Mouse (Mus musculus) gastrocnemius, adult 8-10 months (tissue): ENCODE results near the gene Tada3. TPM values are rescaled to one million over a fixed set of nuclear protein-coding genes. Genes with fewer than 3 reads are reported as not detected.

Experiments used
- DNase-seq, 2 experiments: peaks; one replicate each; pipeline ENCODE4 v3.0.0; 2022; ENCODE audit warnings: low spot score in 2 of 2
- total RNA-seq, 4 experiments: library from RNA; stranded (reverse); gene quantifications; 2 replicates each; pipeline ENCODE4 v1.2.4; 2022

The Tada3 gene
- total RNA-seq, result 10 to 100 TPM; 11.6 to 17.1 (median 14.0) TPM

GRCm38 (mm10) chr6:113377496-113378385 lies at the start of gene Tada3, which contains the start of gene Arpc4:
Gene Tada3 (minus strand): TSS chr6:113377883.
Gene Arpc4 (plus strand): TSS chr6:113378115.
- peak; percentile 84 to 89 for DNase-seq

DNA sequence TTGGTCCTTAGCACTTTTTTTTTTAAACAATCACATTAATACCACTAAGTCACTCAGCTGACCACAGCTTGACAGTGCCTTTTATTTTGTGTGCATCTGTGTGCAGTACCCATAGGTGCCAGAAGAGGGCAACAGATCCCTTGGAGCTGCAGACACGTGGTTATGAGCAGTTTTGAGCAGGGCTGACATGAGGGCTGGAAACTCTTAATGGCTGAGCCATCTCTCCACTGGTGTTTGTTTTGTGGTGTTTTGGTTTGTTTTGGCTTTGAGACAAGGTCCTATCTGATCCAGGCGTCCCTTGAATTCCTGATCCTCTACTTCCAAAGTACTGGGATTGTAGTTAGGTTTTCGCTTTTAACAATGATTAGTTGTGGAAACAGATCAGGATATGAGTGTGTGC lies 49.7 kb upstream of the Tada3 start:
- no peak for DNase-seq

DNA sequence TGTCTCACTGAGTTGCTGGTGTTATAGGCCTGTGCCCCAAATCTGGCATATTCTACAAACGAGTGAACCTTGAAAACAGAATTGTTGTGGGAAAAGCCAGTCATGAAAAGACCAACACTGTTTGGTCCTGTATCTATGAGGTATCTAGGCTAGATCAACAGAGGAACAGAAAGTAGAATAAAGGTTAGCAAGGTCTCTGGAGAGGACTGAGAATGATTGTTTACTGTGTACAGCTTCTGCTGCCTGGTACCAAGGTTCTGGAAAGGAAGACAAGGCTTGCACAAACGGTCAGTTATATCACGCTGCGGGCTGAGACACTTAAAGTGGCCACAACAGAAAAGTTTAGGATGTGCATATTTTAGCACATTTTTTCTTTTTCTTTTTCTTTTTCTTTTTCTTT lies 49.0 kb upstream of the Tada3 start:
- no peak for DNase-seq

DNA sequence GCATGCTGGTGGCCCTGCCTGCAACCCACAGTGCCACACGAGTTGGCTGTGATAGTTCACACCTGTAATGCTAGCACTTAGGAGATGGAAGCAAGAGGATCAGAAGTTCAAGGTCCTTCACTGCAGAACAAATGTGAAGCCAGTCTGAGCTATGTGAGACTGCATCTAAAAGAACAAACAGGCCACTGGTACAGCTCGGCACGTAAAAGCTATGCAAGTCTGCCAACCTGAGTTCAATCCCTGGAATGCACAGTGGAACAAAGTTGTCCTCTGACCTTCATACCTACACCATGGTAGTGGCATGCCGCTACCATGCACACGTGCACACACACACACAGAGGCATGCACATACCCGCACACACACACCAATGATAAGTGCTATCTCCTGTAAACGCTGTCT lies 46.5 kb upstream of the Tada3 start:
- DNase-seq, result no peak

- no peak for DNase-seq
These were observed 45.3 kb upstream of the Tada3 start for GRCm38 (mm10) chr6:113423000-113423399.

DNA sequence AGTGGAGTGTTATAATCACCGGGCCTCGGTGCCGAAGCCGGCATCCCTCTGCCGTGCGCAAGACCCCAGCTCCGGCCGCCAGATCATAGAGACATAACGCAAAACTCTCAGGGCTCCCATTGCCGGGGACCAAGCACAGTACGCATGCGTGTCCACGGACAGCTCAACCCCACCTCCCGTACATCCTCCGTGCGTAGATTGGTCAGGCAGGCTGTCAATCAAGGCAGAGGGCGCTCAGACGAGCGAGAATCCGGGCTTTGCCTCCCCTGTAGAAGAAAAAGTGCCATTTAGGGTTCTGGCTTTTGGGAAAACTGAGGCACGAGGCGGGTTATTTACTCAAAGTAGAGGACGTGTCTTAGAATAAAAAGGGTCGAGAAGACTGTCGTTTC lies 41.5 kb upstream of the Tada3 start, which contains the start of gene Rpusd3:
TSS of gene Rpusd3 (minus strand) at position 142 of the 389 bp plus-strand sequence.
- peak; percentile 94 to 95 for DNase-seq

DNA sequence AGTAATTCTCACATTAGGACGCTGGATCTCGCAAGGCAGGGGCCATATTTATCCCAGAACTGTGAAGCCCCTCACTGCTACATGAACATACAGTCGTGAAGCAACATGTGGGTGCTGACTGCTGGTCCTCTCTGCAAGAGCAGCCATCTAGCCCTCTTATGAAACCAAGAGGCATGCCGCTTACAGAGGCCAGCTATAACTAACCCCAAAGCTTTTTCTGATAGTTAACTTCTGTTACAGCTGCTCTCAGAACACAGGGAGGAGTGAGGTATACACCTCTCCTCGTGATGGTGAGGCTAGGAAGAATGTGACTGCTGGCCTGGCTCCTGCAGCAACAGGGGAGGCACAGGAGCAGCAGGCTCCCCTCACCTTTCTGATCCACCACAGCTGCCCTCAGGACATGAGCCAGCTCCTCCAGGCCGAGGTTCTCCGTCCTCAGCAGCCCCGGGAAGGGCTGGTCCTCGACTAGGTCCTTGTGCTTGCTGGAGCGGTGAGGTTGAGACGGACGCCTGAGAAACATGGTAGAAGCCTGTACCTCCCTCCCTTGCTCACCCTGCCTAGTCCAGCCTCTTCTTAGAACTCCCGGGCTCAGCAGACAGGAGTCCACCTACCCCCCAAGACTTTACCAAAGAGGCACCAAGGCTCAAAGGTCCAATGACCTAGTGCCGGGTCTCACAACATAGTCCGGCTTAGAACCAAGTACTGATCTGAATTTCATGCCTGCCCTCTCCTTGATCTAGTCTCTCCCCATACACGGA lies 40.9 kb upstream of the Tada3 start:
- DNase-seq, result no peak

- no peak for DNase-seq
These were observed 38.7 kb upstream of the Tada3 start for GRCm38 (mm10) chr6:113416416-113416815.

- DNase-seq, result no peak
These were observed 32.3 kb upstream of the Tada3 start for GRCm38 (mm10) chr6:113410001-113410400.

GRCm38 (mm10) chr6:113406683-113407082 lies 29.0 kb upstream of the Tada3 start:
- DNase-seq, result no peak

GRCm38 (mm10) chr6:113405483-113405882 lies 27.8 kb upstream of the Tada3 start:
- no peak for DNase-seq

DNA sequence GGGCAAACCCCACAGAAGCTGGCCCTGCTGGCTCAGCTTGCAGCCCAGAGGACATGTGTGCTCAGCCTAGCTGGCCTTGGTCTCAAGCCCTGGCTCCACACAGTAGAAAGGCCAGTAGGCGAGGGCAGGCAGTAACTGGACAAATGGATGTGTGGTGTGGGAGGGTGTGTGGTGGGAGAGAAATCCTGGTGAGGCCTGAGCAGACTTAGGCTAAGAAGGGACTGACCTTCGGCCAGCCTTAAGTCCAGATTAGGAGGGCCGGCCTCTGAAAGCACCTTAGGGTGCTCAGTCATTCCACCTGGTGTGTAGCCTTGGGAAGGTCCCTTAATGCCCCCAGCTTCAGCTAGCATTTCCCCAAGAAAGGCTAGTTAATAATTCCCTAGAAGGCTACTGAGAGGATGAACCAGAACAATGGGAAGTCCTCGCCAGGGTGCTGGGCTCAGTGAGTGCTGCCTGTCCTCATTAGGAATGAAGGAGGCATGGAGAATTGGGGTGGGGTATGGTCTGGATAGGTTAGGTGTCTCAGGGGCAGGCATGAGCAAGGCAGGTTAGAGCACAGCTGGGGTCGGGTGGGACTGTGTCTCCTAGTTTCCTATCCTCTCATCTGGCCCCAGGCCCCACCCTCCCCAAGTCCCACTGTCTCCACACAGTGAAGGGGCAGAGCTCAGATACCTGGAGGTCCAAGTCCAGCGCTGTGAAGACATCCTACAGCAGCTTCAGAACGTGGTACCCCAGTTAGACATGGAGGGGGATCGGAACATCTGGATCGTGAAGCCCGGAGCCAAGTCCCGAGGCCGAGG lies 27.2 kb upstream of the Tada3 start:
- no peak for DNase-seq

GRCm38 (mm10) chr6:113402094-113402493 lies 24.4 kb upstream of the Tada3 start:
- DNase-seq, result peak in 1 of 2 experiments; percentile 45

DNA sequence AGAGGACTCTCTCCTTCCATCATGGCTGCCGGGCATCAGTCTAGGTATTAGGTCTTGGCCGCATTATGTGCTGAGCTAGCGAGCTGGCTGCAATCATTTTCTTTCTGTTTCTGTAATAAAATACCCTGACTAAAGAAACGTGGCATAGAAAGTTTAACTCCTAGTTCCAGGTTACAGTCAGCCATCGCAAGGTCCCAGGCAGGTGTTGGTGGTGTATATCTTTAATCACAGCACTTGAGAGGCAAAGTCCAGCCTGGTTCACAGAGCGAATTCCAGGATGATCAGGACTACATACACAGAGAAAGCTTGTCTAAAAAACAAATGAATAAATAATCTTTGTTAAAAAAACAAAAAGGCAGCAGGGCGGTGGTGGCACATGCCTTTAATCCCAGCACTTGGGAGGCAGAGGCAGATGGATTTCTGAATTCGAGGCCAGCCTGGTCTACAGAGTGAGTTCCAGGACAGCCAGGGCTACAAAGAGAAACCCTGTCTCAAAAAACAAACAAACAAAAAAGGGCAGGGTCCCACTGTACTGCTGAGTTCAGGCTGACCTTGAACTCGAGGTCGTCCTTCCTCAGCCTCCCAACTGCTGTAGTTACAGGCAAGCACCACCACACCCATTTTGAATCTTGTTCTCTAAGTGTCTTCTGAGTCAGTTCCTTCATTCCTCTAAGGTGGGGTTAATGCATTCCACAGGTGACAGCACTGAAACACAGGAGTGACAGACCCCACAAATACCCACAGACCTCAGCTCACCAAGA lies 18.8 kb upstream of the Tada3 start:
- DNase-seq, result no peak

DNA sequence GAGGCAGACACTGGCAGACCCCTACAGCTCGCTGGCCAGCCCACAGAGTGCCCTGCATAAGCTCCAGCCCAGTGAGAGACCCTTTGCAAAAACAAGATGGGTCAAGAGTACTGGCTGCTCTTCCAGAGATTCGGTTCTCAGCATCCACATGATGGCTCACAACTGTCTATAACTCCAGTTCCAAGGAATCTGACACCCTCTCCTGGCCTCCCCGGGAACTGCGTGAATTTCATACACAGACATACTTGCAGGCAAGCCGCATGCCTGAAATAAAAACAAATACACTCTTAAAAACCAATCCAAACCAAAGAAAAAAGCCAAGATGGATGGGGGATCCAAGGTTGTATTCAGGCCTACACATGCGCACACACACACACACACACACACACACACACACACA lies 17.8 kb upstream of the Tada3 start:
- no peak for DNase-seq

GRCm38 (mm10) chr6:113394811-113395210 lies 17.1 kb upstream of the Tada3 start:
- no peak for DNase-seq

- no peak for DNase-seq
These were observed 16.3 kb upstream of the Tada3 start for GRCm38 (mm10) chr6:113393951-113394350.

DNA sequence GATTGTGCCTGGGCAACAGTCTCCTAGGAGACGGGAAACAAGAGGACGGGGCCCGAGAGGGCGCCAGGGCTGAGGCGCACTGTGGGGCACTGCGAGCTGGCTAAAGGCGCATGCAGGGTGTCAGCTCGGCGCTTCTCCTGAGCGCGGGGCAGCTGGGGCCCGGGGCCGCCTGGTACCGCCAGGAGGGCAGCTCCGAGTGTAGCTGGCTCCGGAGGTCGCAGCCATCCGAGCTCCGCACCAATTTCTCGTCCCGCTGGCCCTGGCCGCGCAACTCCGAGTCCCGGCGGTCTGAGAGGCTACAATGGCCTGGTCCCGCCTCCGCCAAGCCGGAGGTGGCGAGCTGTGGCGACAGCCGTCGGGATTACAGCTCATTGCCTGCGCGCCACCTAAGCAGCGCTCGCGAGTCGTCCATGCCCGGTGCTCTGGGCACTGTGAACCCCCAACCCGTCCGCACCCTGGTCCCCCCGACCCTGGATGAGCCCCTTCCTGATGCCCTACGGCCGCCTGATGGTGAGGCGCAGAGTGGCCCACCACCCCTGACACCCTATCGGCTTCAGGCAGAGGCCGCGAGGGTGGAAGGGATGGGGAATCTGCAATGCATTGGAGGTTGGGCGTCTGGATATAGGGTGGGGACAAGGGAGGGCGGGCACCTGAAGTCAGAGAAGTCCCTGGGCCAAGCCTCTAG lies 14.8 kb upstream of the Tada3 start:
- no peak for DNase-seq

- DNase-seq, result no peak
These were observed 14.3 kb upstream of the Tada3 start for GRCm38 (mm10) chr6:113392015-113392386.

GRCm38 (mm10) chr6:113390715-113391114 lies 13.0 kb upstream of the Tada3 start:
- DNase-seq, result no peak
